Mouse (Mus musculus) megakaryocyte, embryonic 14.5 days (primary cell): ENCODE measurements at regions not wholly inside any gene's neighbourhood (a gene's known extent, or its start where the extent isn't known, plus 50 kb on each side); places are given as distances from the start of the nearest gene placed in this dataset.

Experiments
- H3K27me3 ChIP-seq: replicated peaks from 2 replicates; pipeline ENCODE3; 2012; ENCODE audit warnings: inconsistent platforms
- H3K36me3 ChIP-seq: replicated peaks from 2 replicates; pipeline ENCODE3; 2012; ENCODE audit warnings: low read length, inconsistent platforms, mixed read lengths
- H3K4me1 ChIP-seq: 2 replicates; pipeline ENCODE4 v1.6.1; 2012; ENCODE audit warnings: inconsistent platforms
- H3K4me3 ChIP-seq: replicated peaks from 2 replicates; pipeline ENCODE3; 2012; ENCODE audit warnings: moderate library complexity, mild to moderate bottlenecking, inconsistent platforms
- H3K9me3 ChIP-seq: 2 replicates; pipeline ENCODE4 v1.6.1; 2012; ENCODE audit warnings: inconsistent platforms
- FLI1 ChIP-seq: IDR thresholded peaks from 2 replicates; pipeline ENCODE4 v1.6.1; 2012; ENCODE audit warnings: low read length, inconsistent platforms, mixed read lengths
- GATA1 ChIP-seq: IDR thresholded peaks from 3 replicates; pipeline ENCODE4 v1.6.1; 2012; ENCODE audit warnings: mixed read lengths, low read length, inconsistent platforms, borderline replicate concordance

DNA sequence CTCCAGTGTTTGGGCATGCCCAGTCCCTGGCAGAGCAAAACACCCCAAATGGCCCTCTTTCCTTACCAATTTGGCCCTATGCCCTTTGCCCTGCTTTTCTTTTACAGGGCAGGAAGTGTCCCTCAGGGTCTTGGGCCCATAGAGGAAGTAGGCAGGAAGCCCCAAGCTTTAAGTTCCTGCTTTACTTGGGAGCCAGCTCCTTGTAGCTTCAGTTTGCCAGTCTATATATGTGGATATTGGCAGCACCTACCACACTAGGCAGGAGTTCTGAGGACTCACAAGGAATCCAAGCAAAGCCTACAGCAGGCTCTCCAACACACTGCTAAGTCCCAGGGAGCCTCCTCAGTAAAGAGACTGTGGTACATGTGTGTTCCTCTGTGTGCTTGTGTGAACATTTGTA lies 84.2 kb downstream of the Cstad start:
- no peak overlapping the region for H3K4me3 ChIP-seq
- peaks cover 58% of the 10 kb centered on the region for H3K4me1 ChIP-seq
- H3K27me3 ChIP-seq, result peaks cover 67% of the 10 kb centered on the region
- H3K9me3 ChIP-seq, result peaks cover 28% of the 10 kb centered on the region
- peaks cover 11% of the 10 kb centered on the region for H3K36me3 ChIP-seq
- TF ChIP-seq GATA1 (no peak), FLI1 (no peak)

- peak overlapping the region; percentile 88 for H3K4me3 ChIP-seq
- no peak for TF ChIP-seq FLI1
- no peak for TF ChIP-seq GATA1
- peaks cover 32% of the 10 kb centered on the region for H3K9me3 ChIP-seq
- peaks cover 11% of the 10 kb centered on the region for H3K36me3 ChIP-seq
- peaks cover 55% of the 10 kb centered on the region for H3K4me1 ChIP-seq
- H3K27me3 ChIP-seq, result peaks cover 67% of the 10 kb centered on the region
Measured at GRCm38 (mm10) chr2:30677498-30677897, 82.7 kb downstream of the Cstad start.

GRCm38 (mm10) chr2:30676833-30677459 lies 82.1 kb downstream of the Cstad start:
- peaks cover 68% of the 10 kb centered on the region for H3K27me3 ChIP-seq
- H3K9me3 ChIP-seq, result peaks cover 32% of the 10 kb centered on the region
- H3K4me3 ChIP-seq, result peak overlapping the region; percentile 88
- TF ChIP-seq GATA1, result no peak
- TF ChIP-seq FLI1, result no peak
- H3K36me3 ChIP-seq, result peaks cover 11% of the 10 kb centered on the region
- peaks cover 49% of the 10 kb centered on the region for H3K4me1 ChIP-seq

DNA sequence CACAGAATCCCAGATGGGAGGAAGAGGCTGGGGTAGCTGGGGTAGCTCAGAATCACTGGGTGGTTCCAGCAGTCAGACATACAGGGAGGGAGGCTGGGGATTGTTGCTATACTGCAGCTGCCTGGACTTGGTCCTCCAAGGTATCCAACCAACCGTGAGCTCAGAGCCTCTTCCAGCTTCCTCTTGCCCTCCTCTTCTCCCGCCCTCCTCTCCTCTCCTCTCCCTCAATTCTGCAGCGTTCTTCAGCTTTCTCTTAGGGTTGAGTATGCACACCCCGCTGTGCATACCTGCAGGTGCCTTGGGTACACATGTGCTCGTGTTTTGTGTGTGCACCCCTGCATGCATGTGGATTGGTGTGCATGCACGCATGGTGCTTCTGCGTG lies 81.6 kb downstream of the Cstad start:
- Histone ChIP-seq H3K4me1 (peaks cover 51% of the 10 kb centered on the region), H3K4me3 (peak overlapping the region; percentile 88)
- TF ChIP-seq GATA1, result no peak
- TF ChIP-seq FLI1, result no peak

DNA sequence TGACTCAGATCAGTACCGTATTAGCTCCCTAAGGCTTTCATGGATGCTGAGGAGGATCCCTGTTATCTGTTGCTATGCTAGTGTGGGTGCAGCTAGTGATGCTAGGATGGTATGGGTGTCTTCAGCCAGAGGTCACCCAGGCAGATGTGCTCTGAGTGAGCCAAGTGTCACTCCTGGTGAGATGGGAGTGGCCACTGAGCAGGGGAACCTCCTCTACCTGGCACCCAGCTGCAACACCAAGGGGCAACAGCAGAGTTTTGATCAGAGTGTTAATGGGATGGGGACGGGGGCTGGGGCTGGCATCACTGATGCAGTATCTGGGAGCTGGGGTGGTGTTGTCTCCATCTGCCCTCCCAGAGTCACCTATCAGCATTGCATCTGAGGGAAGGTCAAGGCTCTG lies 81.0 kb downstream of the Cstad start:
- H3K9me3 ChIP-seq, result peaks cover 29% of the 10 kb centered on the region
- no peak overlapping the region for H3K4me3 ChIP-seq
- no peak for TF ChIP-seq GATA1
- no peak for TF ChIP-seq FLI1
- peaks cover 74% of the 10 kb centered on the region for H3K27me3 ChIP-seq
- peaks cover 11% of the 10 kb centered on the region for H3K36me3 ChIP-seq
- peaks cover 47% of the 10 kb centered on the region for H3K4me1 ChIP-seq

More for the DNA sequence above, 81.6 kb downstream of the Cstad start:
- Histone ChIP-seq H3K27me3 (peaks cover 73% of the 10 kb centered on the region), H3K36me3 (peaks cover 11% of the 10 kb centered on the region), H3K9me3 (peaks cover 32% of the 10 kb centered on the region)

GRCm38 (mm10) chr2:30670836-30671586 lies 76.2 kb downstream of the Cstad start:
- Histone ChIP-seq H3K9me3 (peaks cover 12% of the 10 kb centered on the region), H3K4me1 (peaks cover 56% of the 10 kb centered on the region), H3K4me3 (no peak overlapping the region), H3K36me3 (no peaks in the 10 kb centered on the region), H3K27me3 (peaks cover 75% of the 10 kb centered on the region)
- no peak for TF ChIP-seq FLI1
- TF ChIP-seq GATA1, result no peak

DNA sequence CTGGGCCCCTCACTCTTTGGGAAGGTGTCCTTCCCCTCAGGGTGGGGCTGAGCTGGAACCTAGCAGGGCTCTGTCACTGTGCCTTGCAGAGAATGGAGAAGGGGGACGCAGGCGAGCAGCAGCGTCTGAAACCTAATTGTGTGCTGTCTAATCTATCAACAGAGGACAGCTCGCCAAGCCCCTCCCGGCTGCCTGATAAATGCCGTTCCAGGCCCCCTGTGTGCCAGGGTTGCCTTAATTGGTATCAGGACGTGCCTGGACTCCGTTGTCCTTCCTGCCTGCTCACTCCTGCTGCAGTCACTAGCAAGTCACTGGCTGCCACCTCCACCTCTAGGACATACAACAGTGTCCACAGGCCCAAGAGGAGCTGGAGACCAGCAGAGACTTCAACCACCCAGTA lies 72.6 kb downstream of the Cstad start:
- no peaks in the 10 kb centered on the region for H3K36me3 ChIP-seq
- H3K9me3 ChIP-seq, result no peaks in the 10 kb centered on the region
- peaks cover 50% of the 10 kb centered on the region for H3K27me3 ChIP-seq
- H3K4me3 ChIP-seq, result peak overlapping the region; percentile 60
- no peak for TF ChIP-seq FLI1
- no peak for TF ChIP-seq GATA1
- peaks cover 63% of the 10 kb centered on the region for H3K4me1 ChIP-seq

DNA sequence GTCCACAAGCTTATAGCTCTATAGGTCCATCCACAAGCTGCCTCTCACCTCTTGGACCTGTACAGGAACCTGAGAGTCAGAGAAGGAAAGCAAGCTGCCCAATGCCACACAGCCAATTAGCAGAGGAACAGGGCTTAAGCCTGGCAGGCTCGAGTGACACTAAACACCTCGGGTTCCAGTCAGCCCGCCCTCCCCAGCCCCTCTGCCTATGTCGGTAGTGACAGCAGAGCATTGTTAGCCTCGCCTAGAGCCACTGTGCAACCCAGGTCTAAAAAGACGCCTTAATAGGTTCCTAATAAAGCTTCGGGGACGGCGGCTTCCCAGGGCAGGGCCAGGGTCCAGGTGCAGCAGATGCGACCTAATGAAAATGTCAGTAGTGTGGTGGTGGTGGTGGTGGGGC lies 66.3 kb downstream of the Cstad start:
- Histone ChIP-seq H3K4me3 (no peak overlapping the region), H3K27me3 (peaks cover 11% of the 10 kb centered on the region), H3K9me3 (no peaks in the 10 kb centered on the region), H3K4me1 (peaks cover 77% of the 10 kb centered on the region), H3K36me3 (no peaks in the 10 kb centered on the region)
- no peak for TF ChIP-seq GATA1
- TF ChIP-seq FLI1, result no peak

GRCm38 (mm10) chr2:30660613-30660991 lies 65.8 kb downstream of the Cstad start:
- Histone ChIP-seq H3K9me3 (no peaks in the 10 kb centered on the region), H3K36me3 (no peaks in the 10 kb centered on the region), H3K27me3 (peaks cover 8% of the 10 kb centered on the region), H3K4me1 (peaks cover 80% of the 10 kb centered on the region), H3K4me3 (peak overlapping the region; percentile 42)
- TF ChIP-seq FLI1 (no peak), GATA1 (no peak)
